Mouse (Mus musculus) forelimb bud, embryonic 11.5 days (tissue): ENCODE measurements around the gene 2810021J22Rik.

ENCODE experiments used
- DNase-seq: peaks from one replicate; pipeline ENCODE4 v3.0.0-alpha.2; 2012; ENCODE audit warnings: low read depth, low spot score

2810021J22Rik gene

DNA sequence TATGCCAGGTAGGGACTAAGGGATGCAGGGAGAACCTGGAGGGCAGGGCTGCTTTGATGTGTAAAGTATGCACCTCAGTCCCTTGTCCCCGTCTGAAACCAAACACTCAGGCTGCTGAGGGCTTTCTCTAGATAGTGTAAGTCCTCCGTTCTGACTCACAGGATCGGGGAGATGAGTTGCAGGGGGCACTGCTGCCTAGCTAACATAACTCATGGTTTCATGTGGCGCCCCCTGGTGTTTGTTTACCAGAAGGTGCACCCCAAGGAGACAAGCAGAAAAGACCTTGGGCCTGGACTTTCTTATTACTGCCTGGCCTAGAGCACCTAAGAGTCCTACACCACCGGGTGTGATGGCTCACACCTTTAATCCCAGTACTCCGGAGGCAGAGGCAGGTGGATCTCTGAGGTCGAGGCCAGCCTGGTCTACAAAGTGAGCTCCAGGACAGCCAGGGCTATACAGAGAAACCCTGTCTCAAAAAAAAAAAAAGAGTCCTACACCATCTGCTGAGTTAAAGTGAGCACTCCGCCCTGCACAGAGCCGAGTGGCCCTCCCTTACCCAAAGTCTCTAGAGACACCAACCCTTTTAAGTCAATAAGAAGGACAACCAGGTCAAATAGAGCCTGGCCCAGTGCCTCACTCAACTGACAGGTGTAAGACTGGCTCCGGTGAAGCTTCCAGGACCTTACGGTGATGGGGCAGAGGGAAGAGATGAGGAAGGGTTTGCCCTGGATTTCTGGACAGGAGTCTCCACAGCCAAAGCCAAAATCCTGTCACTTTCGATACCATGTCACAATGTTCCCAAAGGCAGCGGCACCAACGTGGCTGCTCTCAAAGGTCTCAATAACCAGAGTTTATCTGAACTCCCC is 50.1 kb downstream of the 2810021J22Rik start:
- no peak for DNase-seq

DNA sequence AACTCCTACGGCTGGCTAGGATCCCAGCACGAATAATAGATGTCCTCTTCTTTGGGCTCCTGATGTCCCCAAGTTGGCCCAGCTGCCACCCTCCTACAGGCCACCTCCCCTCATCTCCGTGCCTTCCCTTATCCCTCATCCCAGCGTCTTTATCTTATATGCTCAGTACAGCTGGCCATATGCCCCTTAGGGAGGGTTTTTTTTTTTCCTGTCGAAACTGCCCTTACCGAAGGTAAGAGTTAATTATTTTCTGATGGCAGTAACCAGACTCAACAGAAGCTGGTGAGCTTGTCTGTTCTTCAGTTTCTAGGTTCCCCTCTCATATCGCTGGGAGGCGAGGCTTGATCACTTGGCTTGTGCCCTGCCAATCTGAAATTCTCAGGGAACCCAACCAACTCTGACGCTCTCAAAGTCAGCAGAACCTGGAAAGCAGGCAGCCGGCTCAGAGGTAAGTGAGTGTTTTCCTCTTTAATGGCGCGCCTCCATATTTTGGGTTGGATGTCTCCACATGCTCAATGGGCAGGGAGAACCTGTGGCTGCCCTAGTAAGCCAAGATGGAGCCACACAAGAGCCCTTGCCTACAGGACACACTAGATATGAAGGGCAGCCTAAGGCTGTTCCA is 50.8 kb downstream of the 2810021J22Rik start, which contains the start of gene Btnl10:
Gene Btnl10 (plus strand): TSS at position 164 of the 622 bp plus-strand sequence.
- no peak for DNase-seq

DNA sequence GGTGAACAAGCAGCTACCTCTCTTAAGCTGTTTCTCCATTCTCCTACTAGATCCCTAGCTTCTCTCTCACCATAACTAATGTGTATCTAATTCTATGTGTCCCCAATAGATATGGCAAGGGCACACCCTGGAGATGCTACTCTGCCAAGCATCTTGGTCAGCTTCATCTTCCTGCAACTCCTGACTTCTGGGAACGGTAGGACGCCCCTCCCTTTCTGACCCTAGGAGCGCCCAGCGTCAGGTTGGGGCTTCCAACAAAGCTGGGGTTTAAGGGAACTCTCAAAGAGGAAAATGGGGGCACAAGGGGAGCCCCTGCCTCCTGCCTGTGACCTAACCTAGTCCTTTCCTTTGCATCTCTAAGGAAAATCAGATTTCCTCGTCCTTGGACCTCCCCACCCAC is 51.7 kb downstream of the 2810021J22Rik start:
- no peak for DNase-seq

DNA sequence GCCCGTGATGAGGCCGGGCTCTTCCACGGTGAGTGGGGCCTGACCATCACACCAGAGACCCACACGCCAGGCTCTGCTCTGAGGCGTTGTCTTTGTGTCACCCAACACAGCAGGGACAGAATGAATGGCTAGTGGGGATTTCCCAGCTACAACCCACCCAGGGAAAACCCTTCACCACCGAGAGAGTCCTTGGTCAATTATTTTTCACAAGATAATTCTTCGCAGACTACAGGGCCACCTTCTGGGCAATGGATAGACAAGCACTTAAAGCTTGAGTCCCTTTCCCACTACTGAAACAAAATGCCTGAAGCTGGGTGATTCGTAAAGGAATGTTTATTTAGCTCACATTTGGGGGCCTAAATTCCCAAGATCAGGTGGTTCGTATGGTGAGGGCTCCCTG is 55.4 kb downstream of the 2810021J22Rik start:
- no peak for DNase-seq

DNA sequence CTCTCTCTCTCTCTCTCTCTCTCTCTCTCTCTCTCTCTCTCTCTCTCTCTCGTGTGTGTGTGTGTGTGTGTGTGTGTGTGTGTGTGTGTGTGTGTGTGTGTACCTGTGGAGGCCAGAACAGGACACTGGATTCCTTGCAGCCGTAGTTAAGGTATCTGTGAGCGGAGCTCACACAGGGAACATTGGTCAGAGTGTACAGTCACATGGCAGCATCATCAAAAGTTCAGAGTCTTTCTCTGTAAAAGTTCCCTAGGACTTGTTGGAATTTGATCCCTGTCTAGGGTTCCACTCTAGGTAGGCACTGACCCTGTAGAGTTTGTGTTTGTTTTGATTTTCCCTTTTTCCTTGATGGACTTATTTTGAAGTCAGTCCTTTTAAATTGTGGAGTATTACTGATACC is 59.6 kb downstream of the 2810021J22Rik start:
- no peak for DNase-seq

DNA sequence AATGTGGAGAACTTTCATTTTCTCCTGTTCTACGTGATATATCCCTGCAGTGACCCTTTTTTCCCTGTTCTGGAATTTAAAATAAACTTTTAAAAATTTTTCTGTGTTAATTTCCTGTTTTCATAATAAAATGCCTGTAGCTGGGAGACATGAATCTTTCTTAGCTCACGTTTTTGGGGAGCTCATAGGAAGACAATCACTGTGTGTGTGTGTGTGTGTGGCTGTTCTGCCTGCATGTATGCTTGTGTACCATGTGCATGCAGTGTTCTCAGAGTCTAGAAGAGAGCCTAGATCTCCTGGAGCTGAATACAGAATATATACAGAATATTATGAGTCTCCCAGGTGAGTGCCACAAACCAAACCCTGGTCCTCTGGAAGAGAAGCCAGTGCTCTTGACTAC is 60.0 kb downstream of the 2810021J22Rik start:
- DNase-seq, result no peak

DNA sequence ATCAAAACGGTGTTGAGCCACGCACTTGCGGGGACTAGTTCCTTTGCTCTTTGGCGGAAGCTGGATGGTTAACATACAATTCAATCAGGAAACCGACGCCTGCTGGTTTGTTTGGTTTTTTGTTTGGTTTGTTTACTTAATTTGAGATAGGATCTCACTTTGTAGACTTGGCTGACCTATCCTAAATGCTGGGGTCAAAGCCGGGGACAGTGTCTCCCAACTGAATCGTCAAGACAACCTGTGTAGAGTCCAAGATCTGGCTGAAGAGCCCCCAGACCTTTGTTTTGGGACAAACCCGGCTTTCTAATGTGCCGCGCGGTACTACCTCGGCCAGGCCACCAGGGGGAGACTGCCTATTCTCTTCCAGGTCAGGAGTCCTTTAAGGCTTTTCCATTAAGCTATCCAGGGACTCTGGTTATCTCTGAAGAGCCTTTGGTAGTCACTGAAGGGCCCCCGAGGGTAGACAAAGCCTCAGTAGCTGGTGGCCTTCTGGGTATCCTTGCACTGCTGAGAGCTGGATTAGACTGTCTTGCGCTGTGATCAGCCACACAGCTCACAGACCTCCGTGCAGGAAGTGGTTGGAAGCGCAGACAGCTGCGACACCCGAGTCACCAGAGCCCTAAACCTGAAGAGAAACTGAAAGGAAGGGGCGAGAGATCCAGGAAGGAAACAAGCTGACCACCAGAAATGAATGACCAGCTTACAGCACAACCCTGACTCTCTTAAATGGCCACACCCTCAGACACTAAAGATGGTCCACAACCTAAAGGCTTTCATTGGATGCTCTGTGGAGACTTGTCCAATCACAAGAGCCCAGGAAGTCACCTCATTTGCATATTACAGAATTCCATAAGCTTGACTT is 61.0 kb downstream of the 2810021J22Rik start:
- DNase-seq, result no peak

DNA sequence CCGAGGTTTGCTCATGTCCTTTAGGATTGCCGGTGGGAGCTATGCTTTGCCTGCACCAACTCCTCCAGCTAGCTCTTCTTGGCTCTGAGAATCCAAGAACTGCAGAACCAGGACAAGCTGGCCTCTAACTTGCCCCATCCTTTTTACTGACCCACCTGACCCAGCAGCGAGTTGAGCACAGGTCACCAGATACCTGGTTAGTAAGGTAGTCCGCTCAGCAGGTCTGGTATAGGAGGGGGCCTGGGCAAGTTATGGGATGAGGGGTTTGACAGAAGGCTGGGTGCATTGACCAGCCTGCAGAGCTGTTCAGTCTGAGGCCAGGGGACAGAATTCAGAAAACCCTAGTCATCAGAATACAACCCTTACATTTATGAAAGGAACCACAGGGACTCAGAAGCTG is 62.0 kb downstream of the 2810021J22Rik start:
- DNase-seq, result no peak

DNA sequence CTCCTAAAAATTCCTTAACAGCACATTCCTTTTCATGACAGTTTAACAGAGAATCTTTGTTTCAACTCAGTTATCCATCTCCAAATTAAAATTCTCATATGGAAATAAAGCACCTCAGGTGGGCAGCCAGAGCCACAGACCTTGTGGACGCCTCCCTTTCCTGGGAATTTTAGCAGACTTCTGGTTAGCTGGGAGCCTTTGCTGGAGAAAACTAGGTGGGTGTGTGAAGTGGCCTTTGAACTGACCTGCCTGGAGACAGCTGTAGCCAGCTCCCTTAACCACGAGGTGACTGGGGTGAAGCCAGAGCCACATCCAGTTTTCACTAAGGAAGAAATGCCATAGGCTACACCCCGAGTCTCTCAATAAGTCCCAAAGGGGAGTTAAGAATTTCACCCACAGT is 62.6 kb downstream of the 2810021J22Rik start:
- DNase-seq, result no peak

DNA sequence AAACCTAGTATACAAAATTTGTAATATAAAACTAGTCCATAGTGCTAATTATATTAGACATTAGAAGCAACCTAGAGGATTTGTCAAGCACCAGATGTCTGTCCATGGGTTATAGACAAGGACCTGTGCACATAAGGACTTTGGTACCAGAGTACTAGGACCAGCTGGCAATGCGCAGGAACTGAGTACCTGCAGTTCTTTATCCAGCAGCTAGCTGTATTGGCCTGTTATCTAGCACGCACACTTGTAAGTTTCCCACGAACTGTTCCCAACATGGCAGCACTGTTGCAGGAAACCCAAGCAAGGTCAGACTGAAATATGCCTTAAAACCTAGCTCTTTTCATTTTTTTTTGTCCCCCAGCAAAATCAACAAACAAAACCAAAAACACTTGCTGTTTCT is 63.2 kb downstream of the 2810021J22Rik start:
- DNase-seq, result no peak

DNA sequence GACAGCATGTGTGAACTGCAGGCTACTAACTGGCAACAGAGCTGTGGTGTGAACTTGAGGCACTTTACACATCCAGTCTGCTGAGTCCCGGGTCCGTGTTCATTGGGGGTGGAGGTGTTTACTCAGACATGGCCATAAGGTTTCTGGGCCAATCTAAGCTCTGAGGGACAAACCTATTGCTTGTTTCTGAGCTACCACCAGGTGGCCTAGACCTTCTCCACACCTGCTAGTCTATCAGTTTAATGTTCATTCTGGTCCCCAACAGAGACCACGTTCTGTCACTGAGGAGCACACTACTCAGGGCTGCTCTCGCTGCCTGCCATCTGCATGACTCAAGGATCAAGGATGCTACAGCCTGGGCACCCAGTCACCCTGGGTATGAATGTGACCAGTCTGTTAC is 64.6 kb downstream of the 2810021J22Rik start:
- DNase-seq, result no peak
